Mouse (Mus musculus) erythroblast, embryonic 14.5 days (primary cell): ENCODE data around the gene Zbtb7b. TPM values are rescaled to one million over a fixed set of nuclear protein-coding genes. Genes with fewer than 3 reads are reported as not detected.

ENCODE experiments used
- H3K27me3 ChIP-seq: 2 replicates; pipeline ENCODE4 v1.6.1; 2012; ENCODE audit warnings: inconsistent platforms; ENCODE audit not compliant: control insufficient read depth
- H3K36me3 ChIP-seq: 2 replicates; pipeline ENCODE4 v1.6.1; 2012; ENCODE audit warnings: mild to moderate bottlenecking, inconsistent platforms; ENCODE audit not compliant: control insufficient read depth
- H3K4me1 ChIP-seq: 2 replicates; pipeline ENCODE4 v1.6.1; 2012; ENCODE audit warnings: inconsistent platforms; ENCODE audit not compliant: control insufficient read depth
- H3K4me3 ChIP-seq: replicated peaks from 2 replicates; pipeline ENCODE3; 2012; ENCODE audit warnings: moderate library complexity, mild to moderate bottlenecking, inconsistent platforms
- H3K9me3 ChIP-seq: 2 replicates; pipeline ENCODE4 v1.6.1; 2012; ENCODE audit warnings: low read length, inconsistent platforms, mixed read lengths; ENCODE audit not compliant: control insufficient read depth
- GATA1 ChIP-seq: IDR thresholded peaks from 2 replicates; pipeline ENCODE4 v1.6.1; 2012; ENCODE audit warnings: low read length, inconsistent platforms, mixed read lengths
- TAL1 ChIP-seq: IDR thresholded peaks from 3 replicates; pipeline ENCODE4 v1.6.1; 2012; ENCODE audit warnings: low read length, inconsistent platforms, mixed read lengths
- polyA plus RNA-seq: library from polyadenylated mRNA; stranded (reverse); fragments of >175 nt; gene quantifications from 2 replicates; pipeline ENCODE4 v1.2.3, GENCODE M21; 2012

The Zbtb7b gene
- polyA plus RNA-seq, 1 experiment = 0.38 TPM

DNA sequence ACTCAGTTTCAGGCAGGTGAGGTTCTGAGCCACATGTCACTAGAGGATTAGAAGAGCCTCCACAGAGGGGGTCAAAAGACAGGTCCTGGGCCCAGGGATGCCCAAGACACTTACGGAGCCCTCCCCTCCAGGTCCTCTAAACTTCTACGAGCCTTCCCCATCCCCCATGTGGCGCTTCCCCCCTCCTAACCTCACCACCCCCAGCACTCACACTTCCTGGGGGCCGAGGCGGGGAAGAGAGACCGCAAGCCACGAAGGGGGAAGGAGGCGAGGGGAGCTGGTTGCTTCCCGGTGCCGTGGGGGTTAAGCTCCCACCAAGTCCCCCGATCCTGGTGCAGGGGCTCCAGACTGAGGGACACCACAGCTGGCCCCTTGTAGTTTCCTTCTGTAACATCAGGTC, 9.1 kb downstream of the Zbtb7b start:
- Histone ChIP-seq H3K9me3 (no peaks in the 10 kb centered on the region), H3K27me3 (peaks cover 5% of the 10 kb centered on the region; the same call in 1 of the 2 replicates), H3K4me1 (peaks cover 21% of the 10 kb centered on the region), H3K4me3 (no peak overlapping the region), H3K36me3 (peaks cover 4% of the 10 kb centered on the region; the same call in 1 of the 2 replicates)
- no peak for TF ChIP-seq TAL1
- TF ChIP-seq GATA1 = no peak

DNA sequence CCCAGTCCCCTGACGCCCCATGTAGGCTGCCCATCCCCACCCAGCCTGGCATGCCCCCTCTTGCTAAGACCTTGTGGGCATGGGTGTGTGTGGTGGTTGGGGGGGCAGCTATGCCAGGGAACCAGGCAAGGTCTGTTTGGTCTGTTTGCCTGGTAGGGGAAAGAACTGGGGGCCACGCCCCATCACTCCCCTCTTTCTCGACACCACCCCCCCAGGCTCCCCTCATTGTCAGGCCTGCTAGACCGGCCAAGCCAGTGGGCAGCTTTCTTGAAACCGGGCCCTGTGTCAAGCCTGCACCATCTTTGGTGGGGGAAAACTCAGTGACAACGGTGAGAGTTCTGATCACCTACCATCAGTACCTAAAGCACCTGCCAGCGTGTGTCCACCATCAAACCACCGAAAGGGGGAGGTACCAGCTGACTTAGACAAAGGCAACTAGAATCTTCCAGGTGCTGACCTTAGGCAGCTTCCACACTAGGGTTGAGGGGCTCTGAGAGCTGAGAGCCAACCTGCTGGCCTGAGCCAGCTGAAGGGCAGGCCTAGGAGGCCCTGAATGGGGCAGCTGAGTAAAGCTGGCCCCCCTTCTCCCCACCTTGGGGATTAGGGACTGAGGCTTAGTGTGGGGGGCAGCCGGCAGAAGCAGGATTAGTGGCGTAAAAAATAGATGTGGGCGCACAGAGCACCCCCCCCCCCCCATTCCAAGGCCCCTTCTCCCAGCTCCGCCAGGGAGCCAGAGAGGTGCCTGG, 10.1 kb downstream of the Zbtb7b start:
- no peaks in the 10 kb centered on the region for H3K27me3 ChIP-seq
- peaks cover 12% of the 10 kb centered on the region for H3K36me3 ChIP-seq
- no peak overlapping the region for H3K4me3 ChIP-seq
- TF ChIP-seq TAL1 (no peak), GATA1 (no peak)
- no peaks in the 10 kb centered on the region for H3K9me3 ChIP-seq
- peaks cover 19% of the 10 kb centered on the region for H3K4me1 ChIP-seq

GRCm38 (mm10) chr3:89383651-89384255, 10.8 kb downstream of the Zbtb7b start:
- TF ChIP-seq TAL1 (no peak), GATA1 (no peak)
- Histone ChIP-seq H3K4me1 (peaks cover 19% of the 10 kb centered on the region), H3K27me3 (no peaks in the 10 kb centered on the region), H3K4me3 (no peak overlapping the region), H3K9me3 (no peaks in the 10 kb centered on the region), H3K36me3 (peaks cover 14% of the 10 kb centered on the region)

GRCm38 (mm10) chr3:89382950-89383349, 11.6 kb downstream of the Zbtb7b start:
- H3K4me3 ChIP-seq = no peak overlapping the region
- H3K4me1 ChIP-seq = peaks cover 19% of the 10 kb centered on the region
- H3K36me3 ChIP-seq = peaks cover 14% of the 10 kb centered on the region
- H3K27me3 ChIP-seq = no peaks in the 10 kb centered on the region
- no peaks in the 10 kb centered on the region for H3K9me3 ChIP-seq
- TF ChIP-seq GATA1 = no peak
- no peak for TF ChIP-seq TAL1

GRCm38 (mm10) chr3:89382033-89382882, 12.3 kb downstream of the Zbtb7b start:
- TF ChIP-seq TAL1 = no peak
- no peak for TF ChIP-seq GATA1
- Histone ChIP-seq H3K9me3 (no peaks in the 10 kb centered on the region), H3K4me1 (peaks cover 14% of the 10 kb centered on the region), H3K27me3 (no peaks in the 10 kb centered on the region), H3K4me3 (no peak overlapping the region), H3K36me3 (peaks cover 14% of the 10 kb centered on the region)

- Histone ChIP-seq H3K4me1 (peaks cover 13% of the 10 kb centered on the region), H3K36me3 (peaks cover 14% of the 10 kb centered on the region), H3K9me3 (no peaks in the 10 kb centered on the region), H3K27me3 (no peaks in the 10 kb centered on the region), H3K4me3 (no peak overlapping the region)
- TF ChIP-seq TAL1 (no peak), GATA1 (no peak)
Observed at GRCm38 (mm10) chr3:89381233-89381632, 13.3 kb downstream of the Zbtb7b start.

DNA sequence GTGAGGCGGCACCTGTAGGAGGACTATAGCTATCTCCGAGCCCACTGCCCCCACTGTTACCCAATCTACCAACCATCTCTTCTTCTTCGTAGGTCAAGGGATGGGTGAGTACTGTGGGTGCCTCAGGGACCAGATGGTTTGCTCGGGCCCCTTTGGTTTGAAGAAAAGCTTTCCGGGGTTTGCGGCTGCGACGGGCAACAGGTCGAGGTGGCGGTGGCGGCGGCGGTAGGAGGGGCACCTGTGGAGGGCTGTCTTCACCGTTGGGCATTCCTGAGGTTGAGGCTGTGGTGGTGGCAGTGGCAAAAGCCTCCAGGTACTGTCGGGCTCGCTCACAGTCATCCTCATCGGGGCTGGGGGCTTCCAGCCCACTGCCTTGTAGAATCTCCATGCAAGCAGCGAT, 13.9 kb downstream of the Zbtb7b start:
- TF ChIP-seq GATA1 (no peak), TAL1 (no peak)
- peaks cover 14% of the 10 kb centered on the region for H3K36me3 ChIP-seq
- no peaks in the 10 kb centered on the region for H3K9me3 ChIP-seq
- H3K4me3 ChIP-seq = no peak overlapping the region
- H3K27me3 ChIP-seq = no peaks in the 10 kb centered on the region
- peaks cover 13% of the 10 kb centered on the region for H3K4me1 ChIP-seq

DNA sequence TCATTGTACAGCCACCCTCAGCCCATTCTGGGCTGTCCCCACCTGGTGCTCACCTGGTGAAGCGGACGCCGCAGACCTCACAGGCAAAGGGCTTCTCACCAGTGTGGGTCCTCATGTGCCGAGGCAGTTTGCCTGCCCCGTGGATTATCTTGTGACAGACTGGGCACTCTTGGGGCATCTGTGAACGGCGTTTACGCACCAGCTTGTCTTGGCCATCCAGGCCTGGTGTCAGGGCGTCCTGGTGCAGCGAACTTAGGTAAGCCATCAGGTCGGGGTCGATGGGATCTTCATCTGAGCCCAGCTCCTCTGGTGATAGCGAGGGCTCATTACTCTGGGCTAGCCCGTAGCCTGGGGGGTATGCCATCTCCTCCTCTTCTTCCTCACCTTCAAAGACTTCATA, 14.3 kb downstream of the Zbtb7b start:
- Histone ChIP-seq H3K36me3 (peaks cover 14% of the 10 kb centered on the region), H3K4me3 (no peak overlapping the region), H3K4me1 (peaks cover 13% of the 10 kb centered on the region), H3K9me3 (no peaks in the 10 kb centered on the region), H3K27me3 (no peaks in the 10 kb centered on the region)
- TF ChIP-seq TAL1 (no peak), GATA1 (no peak)

GRCm38 (mm10) chr3:89379388-89380131, 15.0 kb downstream of the Zbtb7b start:
- Histone ChIP-seq H3K4me1 (peaks cover 13% of the 10 kb centered on the region), H3K4me3 (no peak overlapping the region), H3K9me3 (no peaks in the 10 kb centered on the region), H3K36me3 (peaks cover 14% of the 10 kb centered on the region), H3K27me3 (no peaks in the 10 kb centered on the region)
- TF ChIP-seq TAL1 (no peak), GATA1 (no peak)
